Mouse (Mus musculus) cerebellum, adult 11 months (tissue): Measurements from ENCODE around the gene Catspere2.
A peak's percentile ranks its signal among the peaks of the same experiment; 100 is the strongest.
"Not testable (repeated sequence)": the region's sequence is repeated elsewhere in the genome, so short reads cannot be mapped to it uniquely, and the experiment has no call there.

ENCODE experiments used
- DNase-seq: peaks from one replicate; pipeline ENCODE4 v3.0.0; 2022

Gene Catspere2

DNA sequence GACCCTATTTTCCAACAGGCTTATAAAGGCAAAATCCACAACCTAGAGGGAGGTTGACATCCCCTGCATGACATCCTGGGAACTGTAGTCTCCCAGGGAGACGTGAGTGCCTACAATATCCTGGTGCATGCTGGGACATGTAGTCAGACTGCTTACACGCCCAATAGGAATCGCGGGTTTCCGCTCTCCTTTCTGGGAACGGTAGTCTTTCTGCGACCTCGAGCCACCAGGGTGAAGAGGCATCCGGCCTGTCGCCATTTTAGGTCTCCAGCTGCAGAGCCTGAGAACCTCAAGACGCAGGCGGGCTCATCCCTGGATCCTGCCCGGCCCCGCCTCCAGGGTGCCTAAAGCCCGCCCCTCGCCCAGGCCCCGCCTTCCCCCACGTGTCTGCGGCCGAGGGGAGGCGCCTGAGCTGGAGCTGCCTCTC lies at the start of gene Catspere2:
Gene Catspere2 (plus strand): TSS at position 400 of the 427 bp plus-strand sequence.
- peak; percentile 98 for DNase-seq

DNA sequence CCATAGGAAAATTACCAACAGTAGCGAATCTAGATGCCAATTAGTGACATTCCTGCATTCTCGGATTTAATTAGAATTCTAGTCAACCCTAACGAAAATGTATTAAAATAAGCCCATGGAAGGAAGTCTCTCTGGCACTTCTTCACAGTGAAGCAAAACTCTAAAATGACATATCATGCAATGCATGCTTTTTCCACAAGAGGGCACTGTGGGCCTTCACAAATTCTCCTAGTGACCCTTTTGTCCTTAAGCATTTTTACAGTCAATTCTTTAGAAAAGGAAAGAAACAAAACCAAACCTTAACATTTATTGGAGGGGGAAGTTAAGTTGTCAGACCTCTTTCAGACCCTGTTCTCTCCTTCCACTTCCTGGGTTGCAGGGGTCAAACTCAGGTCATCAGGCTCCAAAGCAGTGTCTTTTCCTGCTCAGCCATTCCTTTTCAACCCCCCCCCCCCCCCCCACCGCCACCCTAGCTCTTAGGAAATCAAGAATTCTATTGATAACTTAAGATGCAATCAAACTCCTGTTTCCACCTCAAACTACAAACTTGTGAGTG lies 42.7 kb upstream of the Catspere2 start:
- not testable (repeated sequence) for DNase-seq

DNA sequence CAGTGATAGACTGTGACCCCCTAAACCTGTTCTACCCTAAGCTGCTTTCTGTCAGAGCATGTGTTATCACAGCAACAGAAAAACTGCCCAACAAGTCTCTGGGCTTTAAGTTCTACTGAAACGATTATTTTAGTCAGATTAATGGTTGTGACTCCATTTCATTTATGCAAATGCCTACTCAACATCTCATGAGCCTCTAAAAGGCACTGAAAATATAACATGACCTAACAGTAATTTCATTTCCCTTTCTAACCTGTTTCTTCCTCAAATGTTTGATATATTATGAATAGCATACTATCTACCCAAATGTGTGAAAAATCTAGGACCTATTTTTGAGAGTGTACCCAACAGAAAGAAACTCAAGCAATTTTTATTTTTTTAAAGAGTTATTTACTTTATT lies 1.9 kb upstream of the Catspere2 start:
- DNase-seq, result no peak

DNA sequence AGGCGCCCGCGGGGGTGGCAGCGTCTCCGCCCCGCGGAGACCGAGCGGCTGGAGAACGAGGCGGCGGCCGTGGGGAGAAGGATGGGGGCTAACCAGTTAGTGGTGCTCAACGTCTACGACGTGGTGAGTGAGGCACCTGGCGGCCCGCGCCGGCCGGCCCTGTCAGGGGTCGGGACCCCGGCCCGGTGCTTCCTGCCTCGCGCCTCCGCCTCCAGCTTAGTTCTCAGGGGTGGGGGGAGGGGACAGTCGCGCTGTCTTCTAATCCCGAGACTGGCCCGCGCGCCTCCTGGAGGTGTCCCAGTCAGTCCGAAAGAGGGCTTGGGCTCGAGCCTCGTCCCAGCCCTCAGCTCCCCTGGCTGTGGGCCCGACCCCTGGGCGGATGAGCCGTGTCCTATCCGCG lies 359 bp downstream of the Catspere2 start:
- not testable (repeated sequence) for DNase-seq

DNA sequence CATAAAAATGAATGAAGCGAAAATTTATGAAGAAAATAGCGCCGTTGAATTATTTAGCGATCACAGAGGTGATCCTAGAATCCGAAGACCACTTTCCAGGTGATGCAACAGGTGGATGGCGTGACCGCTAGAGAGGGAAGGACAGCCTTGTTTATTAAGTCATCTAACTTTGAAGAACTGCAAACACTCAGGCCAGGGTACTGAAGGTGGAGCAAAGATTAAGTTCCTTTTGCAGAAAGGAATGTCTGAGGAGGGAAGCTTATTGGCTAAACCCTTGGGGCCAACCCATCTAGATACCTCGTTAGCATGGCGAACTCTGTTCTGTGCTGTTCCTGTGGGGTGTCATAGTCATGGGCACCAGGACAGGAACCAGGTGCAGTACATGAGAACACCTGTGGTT lies 983 bp downstream of the Catspere2 start:
- peak; percentile 33 for DNase-seq

DNA sequence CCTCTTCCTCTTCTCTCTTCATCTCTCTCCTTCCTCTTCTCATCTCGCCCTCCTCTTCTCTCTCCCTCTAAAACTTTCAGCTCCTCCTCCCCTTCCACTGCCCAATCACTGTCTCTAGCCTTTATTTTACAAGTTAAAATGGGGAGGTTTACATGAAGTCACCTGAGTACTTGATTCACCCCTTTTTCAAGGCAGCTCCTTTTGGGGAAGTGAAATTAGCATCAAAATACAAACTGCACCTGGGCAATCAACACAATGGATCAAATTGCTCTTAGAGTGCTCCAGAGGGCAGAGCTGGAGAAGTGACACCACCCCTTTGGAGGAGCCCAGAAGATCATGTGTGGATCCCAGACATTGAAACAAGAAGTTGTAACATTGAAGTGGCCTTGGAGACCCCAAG lies 4.3 kb downstream of the Catspere2 start:
- DNase-seq, result not testable (repeated sequence)

DNA sequence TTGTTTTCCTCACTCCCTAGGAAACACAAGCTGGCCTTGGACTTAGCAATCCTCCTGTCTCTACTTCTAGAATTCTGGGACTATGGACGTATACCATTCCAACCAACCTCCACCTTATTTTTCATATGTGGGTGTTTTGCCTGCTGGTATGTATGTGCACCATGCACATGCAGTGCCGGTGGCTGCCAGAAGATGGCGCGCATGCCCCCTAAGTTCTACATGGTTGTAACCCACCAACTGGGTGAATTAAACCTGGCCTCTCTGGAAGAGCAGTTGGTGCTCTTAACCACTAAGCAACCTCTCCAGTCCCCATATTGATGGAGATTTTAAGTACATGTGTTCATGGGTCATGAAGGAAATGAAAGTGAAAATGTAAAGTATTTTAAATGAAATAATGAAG lies 89.6 kb downstream of the Catspere2 start:
- not testable (repeated sequence) for DNase-seq

DNA sequence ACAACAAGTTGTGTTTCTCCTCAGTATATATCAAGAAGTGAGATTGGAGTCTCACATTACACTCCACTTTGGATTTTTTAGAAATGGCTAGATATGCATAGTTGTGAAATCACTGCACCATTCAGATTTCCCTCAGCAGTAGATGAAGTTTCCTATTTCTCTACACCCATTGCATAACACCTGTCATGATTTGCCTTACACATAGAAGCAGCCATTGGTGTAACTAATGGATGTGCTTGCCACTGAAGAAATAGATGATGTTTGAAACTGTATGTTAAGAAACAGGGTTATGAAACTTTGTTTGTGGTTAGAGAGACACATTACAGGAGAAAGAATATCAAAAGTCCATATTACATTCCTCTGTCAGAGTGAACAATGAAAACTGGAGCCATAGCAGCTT lies 114.6 kb downstream of the Catspere2 start:
- DNase-seq, result not testable (repeated sequence)

DNA sequence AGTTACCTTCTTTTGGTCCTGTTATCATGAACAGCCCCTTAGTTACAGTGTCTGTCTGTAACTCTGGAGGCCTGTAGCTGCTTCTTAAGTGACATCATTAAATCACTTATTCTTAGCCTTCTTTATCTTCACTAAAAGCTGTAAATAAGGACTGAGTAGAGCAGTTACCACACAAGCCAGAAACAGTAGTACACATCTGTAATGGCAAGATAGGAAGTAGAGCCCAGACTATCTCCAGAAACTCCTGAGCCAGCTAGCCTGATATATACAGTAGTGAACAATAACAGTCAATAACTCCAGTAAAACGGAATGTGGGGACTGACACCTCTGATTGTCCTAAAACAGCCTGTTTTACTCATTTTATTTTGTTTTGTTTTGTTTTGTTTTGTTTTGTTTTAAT lies 125.3 kb downstream of the Catspere2 start:
- DNase-seq, result not testable (repeated sequence)

DNA sequence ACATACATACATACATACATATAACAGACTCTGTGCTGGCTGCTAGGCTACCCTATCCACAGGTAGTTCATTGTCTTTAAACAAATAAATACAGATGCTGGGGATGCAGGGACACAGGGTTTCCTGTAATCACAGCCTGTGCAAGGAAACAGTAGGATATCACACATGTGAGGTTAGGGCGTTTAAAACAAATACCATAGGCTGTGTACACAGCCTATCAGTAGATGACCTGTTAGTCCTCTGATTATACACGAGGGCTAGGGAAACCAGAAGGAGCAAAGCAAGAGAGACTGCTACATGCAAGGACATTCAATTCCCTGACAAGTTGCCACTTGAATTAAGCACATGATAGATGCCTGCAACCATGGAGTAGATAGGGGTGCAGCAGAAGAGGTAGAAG lies 139.0 kb downstream of the Catspere2 start:
- not testable (repeated sequence) for DNase-seq

DNA sequence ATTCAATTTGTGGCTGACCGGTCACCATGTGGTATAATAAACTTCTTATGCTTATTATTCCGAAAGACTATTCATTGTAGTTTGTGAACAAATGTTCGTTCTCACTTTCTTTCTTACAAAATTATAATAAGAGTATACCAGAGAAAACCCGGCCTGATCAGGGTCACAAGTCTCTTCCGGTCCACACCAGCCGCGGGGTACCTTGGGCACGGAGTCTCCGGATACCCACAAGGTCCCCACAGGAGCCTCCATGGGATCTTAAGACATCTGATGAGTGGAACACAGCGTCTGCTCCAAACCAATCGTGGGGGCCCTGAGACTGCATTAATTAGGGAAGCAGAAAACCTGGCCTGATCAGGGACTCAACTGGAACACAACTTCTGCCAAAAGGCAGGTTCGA lies 151.1 kb downstream of the Catspere2 start:
- no peak for DNase-seq

DNA sequence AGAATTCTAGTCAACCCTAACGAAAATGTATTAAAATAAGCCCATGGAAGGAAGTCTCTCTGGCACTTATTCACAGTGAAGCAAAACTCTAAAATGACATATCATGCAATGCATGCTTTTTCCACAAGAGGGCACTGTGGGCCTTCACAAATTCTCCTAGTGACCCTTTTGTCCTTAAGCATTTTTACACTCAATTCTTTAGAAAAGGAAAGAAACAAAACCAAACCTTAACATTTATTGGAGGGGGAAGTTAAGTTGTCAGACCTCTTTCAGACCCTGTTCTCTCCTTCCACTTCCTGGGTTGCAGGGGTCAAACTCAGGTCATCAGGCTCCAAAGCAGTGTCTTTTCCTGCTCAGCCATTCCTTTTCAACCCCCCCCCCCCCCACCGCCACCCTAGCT lies 163.3 kb downstream of the Catspere2 start:
- peak; percentile 15 for DNase-seq

DNA sequence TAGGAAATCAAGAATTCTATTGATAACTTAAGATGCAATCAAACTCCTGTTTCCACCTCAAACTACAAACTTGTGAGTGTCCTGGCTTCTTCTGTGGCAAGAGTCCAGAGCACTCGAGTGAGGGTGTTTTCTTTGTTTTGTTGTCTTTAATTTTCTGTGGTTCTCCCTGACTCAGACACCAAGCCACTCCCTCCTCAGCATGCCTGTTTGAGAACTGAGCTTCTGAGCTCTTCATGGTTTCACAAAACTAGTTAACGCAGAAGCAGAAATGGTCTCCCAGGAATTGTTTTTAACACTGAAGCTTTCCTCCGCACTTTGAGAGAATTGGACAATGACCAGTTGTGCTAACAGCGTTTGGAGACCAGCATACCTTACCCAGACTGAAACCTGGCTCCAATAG lies 163.7 kb downstream of the Catspere2 start:
- DNase-seq, result not testable (repeated sequence)

DNA sequence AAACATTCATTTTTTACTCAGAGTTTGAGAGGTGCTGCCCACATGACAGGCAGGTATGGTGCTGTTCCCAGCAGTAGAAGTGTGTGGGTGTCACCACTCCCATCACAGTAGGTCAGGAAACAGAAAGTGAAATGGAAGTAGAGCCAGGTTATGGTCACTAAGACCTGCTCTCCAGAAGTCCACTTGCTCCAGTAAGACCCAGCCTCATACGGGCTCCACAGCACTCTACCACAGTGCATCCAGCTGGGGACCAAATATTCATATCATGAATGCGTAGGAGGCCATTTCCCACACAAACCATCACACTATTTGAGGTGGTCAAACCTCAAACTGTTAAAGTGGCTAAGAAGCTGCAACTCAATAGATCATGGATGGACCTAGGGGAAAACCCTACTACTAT lies 199.0 kb downstream of the Catspere2 start:
- DNase-seq, result no peak

DNA sequence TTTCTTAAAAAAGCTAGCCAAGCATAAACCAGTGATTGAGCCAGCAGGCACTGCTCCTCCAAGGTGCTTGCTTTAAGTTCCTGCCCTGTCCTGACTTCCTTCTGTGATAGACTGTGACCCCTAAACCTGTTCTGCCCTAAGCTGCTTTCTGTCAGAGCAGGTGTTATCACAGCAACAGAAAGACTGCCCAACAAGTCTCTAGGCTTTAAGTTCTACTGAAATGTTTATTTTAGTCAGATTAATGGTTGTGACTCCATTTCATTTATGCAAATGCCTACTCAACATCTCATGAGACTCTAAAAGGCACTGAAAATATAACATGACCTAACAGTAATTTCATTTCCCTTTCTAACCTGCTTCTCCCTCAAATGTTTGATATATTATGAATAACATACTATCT lies 202.4 kb downstream of the Catspere2 start:
- no peak for DNase-seq

DNA sequence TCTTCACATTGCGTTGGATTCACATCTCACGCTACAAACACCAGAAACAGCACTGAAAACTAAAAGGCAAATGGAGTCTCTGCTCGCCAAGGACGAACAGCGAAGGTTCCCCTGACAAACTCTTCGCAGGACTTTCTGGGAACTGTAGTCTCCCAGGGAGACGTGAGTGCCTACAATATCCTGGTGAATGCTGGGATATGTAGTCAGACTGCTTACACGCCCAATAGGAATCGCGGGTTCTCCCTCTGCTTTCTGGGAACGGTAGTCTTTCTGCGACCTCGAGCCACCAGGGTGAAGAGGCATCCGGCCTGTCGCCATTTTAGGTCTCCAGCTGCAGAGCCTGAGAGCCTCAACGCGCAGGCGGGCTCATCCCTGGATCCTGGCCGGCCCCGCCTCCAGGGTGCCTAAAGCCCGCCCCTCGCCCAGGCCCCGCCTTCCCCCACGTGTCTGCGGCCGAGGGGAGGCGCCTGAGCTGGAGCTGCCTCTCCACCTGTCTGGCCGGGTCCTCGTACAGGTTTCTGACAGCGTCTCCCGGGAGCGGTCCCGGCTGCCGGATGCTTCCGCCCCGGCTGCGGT lies 204.1 kb downstream of the Catspere2 start, which contains the start of gene Desi2:
Gene Desi2 (plus strand): TSS at position 202 of the 576 bp plus-strand sequence.
- DNase-seq, result peak; percentile 95

DNA sequence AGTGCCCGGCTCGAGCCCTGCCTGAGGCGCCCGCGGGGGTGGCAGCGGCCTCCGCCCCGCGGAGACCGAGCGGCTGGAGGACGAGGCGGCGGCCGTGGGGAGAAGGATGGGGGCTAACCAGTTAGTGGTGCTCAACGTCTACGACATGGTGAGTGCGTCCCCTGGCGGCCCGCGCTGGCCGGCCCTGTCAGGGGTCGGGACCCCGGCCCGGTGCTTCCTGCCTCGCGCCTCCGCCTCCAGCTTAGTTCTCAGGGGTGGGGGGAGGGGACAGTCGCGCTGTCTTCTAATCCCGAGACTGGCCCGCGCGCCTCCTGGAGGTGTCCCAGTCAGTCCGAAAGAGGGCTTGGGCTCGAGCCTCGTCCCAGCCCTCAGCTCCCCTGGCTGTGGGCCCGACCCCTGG lies 204.6 kb downstream of the Catspere2 start:
- DNase-seq, result not testable (repeated sequence)

DNA sequence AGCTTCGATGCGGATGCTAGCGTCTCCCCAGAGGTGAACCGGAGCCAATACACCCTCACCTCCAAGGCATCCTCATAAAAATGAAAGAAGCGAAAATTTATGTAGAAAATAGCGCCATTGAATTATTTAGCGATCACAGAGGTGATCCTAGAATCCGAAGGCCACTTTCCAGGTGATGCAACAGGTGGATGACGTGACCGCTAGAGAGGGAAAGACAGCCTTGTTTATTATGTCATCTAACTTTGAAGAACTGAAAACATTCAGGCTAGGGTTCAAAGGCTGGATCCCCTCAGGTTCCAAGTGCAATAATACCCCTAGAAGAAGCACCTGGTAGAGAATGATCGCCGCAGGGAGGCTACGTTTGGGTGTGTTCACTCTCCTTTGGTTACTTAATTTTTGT lies 205.2 kb downstream of the Catspere2 start:
- peak; percentile 40 for DNase-seq

DNA sequence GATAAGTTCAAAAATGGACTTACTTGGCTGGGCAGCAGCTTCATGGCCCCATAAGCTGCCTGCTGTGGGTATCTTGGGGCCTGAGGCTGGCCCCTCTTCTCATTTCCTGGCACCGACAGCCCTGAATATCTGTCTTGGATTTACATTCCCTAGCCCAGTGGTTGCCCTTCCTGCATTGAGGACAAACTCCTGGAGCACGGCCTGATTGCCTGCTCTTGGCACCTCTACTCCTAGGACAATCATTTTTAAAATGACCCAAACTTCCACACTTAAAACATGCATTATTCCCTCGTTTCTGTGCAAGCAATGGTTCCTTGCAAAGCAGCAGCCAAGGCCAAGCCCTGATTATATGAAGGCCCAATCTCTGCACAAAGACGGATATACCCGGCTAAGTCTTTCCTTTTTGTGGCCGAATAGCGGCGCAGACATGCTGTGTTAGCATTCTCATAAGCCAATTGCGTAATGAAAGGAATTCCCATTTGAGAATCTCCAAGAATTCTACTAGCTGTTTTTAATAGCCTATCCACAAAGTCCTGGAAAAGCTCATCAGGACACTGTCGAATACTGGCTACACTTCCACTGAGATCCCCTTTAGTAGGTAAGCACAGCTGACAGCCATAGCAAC lies 222.6 kb downstream of the Catspere2 start:
- DNase-seq, result no peak

DNA sequence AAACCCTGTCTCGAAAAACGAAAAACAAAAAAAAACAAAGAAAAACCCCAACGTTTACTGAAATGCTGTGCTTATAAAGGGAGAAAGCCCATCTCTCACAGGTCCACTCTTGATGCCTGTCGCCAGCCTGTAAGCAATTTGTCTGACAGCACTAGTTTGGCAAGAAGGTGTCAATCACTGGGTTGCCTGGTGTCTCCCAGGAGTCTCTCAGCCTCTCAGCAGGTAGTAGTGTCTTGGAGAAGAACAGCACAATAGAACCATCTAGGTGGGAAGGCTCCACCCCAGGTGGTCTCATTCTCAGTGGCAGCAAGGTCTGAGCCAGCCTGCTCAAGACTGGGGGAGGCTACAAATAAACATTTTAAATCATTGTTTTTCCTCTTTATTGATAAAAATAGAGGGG lies 224.6 kb downstream of the Catspere2 start:
- not testable (repeated sequence) for DNase-seq

DNA sequence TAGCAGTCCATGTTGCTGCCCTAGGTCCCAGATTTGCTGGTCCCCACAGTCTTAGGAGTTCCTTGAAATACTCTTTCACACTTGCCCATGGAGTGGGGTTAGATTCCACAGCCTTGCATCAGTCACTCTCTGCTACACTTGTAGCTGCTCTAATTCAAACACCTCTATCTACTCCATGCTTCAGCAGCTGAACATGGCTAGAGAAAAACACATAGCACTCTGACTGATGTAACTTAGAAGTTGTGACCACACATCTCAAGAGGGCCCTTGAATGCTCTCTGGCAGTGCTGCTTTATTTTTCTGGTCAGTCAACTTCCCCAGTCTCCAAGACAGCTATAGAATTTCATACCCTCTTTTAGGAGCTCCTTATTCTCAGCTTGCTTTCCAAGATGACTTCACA lies 226.7 kb downstream of the Catspere2 start:
- no peak for DNase-seq

DNA sequence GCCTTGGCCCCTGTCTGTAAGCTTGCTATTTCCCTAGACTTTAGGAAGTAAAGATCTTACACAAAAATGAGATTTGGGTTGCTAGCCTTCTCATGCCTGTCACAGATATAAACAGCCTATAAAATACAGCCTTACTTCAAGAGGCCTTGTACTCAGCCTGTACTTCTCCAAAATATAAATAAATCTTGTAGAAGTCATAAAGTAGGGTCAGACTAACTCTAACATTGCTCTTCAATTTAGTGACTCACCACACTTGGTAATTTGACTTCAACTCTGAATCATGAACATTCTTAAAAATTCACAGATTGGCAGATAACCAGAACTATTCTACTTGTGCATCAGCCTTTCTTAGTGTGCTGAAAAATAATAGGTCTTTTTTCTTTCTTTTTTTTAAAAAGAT lies 233.9 kb downstream of the Catspere2 start:
- no peak for DNase-seq

DNA sequence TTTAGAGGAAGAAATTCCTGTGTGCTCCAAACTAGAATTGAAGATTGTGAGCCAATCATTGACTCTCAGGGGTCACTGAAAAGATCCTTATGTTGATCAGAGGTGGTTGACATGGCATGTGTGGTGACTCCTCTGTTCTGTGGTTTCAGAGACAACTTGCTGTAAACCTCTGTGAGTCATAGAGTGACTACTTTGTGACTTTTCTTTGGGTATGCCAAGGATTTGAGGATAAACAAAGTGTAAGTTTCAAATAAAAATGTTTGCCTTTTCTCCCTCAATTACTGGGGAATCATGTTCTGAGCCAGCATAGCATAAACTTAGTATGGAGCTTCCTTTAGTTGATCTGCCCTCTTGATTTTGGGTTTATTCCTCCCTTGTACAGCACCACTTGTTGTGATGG lies 235.1 kb downstream of the Catspere2 start:
- no peak for DNase-seq
